Mouse (Mus musculus): ENCODE measurements around the gene Gm49396. TPM values are rescaled to one million over a fixed set of nuclear protein-coding genes. Genes with fewer than 3 reads are reported as not detected.

Gene Gm49396
- polyA plus RNA-seq, 1 experiment: 7.9 TPM

- Histone ChIP-seq H3K4me1 (ENCODE audit: control insufficient read depth, insufficient read depth, low read length) (peaks cover 12% of the 10 kb centered on the region), H3K4me3 (ENCODE audit: insufficient read depth, low read length) (no peak overlapping the region), H3K27ac (ENCODE audit: insufficient read depth, low read depth, low read length) (no peak overlapping the region)
- TF ChIP-seq CTCF (IDR thresholded peaks at IDR 0.05; ENCODE audit: low read depth, low read length) (no peak), POLR2A (IDR thresholded peaks at IDR 0.05; ENCODE audit: borderline replicate concordance, low read depth, low read length) (no peak)
Measured at GRCm38 (mm10) chr7:30585170-30585569, 22.0 kb downstream of the Gm49396 start.

- Histone ChIP-seq H3K4me1 (ENCODE audit: control insufficient read depth, insufficient read depth, low read length) (peaks cover 14% of the 10 kb centered on the region), H3K4me3 (ENCODE audit: insufficient read depth, low read length) (no peak overlapping the region)
- no peak for TF ChIP-seq CTCF (IDR thresholded peaks at IDR 0.05; ENCODE audit: low read depth, low read length)
- no peak for TF ChIP-seq POLR2A (IDR thresholded peaks at IDR 0.05; ENCODE audit: borderline replicate concordance, low read depth, low read length)
Measured at GRCm38 (mm10) chr7:30586455-30587020, 23.4 kb downstream of the Gm49396 start.

GRCm38 (mm10) chr7:30587842-30588667 is 24.9 kb downstream of the Gm49396 start:
- peaks cover 27% of the 10 kb centered on the region for H3K4me1 ChIP-seq (ENCODE audit: control insufficient read depth, insufficient read depth, low read length)
- H3K27ac ChIP-seq (ENCODE audit: insufficient read depth, low read depth, low read length): peak overlapping the region; percentile 70
- TF ChIP-seq POLR2A (IDR thresholded peaks at IDR 0.05; ENCODE audit: borderline replicate concordance, low read depth, low read length) (no peak), CTCF (IDR thresholded peaks at IDR 0.05; ENCODE audit: low read depth, low read length) (no peak)
- peak overlapping the region; percentile 87 for H3K4me3 ChIP-seq (ENCODE audit: insufficient read depth, low read length)

More at GRCm38 (mm10) chr7:30586455-30587020, 23.4 kb downstream of the Gm49396 start:
- H3K27ac ChIP-seq (ENCODE audit: insufficient read depth, low read depth, low read length): no peak overlapping the region

- TF ChIP-seq POLR2A (IDR thresholded peaks at IDR 0.05; ENCODE audit: borderline replicate concordance, low read depth, low read length) (0 out of 2 replicates have a peak, but pooled peaks have one; percentile 19), CTCF (IDR thresholded peaks at IDR 0.05; ENCODE audit: low read depth, low read length) (no peak)
- Histone ChIP-seq H3K4me1 (ENCODE audit: control insufficient read depth, insufficient read depth, low read length) (peaks cover 35% of the 10 kb centered on the region), H3K27ac (ENCODE audit: insufficient read depth, low read depth, low read length) (peak within 1 kb of the TSS; percentile 70), H3K4me3 (ENCODE audit: insufficient read depth, low read length) (peak within 1 kb of the TSS; percentile 88)
Measured at GRCm38 (mm10) chr7:30588676-30589434, 25.7 kb downstream of the Gm49396 start, which contains the start of gene Kmt2b. Kmt2b (minus strand) TSS chr7:30588726.

GRCm38 (mm10) chr7:30589435-30590301 is 26.5 kb downstream of the Gm49396 start:
- Histone ChIP-seq H3K27ac (ENCODE audit: insufficient read depth, low read depth, low read length) (peak overlapping the region; percentile 61), H3K4me3 (ENCODE audit: insufficient read depth, low read length) (peak overlapping the region; percentile 88), H3K4me1 (ENCODE audit: control insufficient read depth, insufficient read depth, low read length) (peaks cover 43% of the 10 kb centered on the region)
- TF ChIP-seq CTCF (IDR thresholded peaks at IDR 0.05; ENCODE audit: low read depth, low read length) (peak; percentile 93), POLR2A (IDR thresholded peaks at IDR 0.05; ENCODE audit: borderline replicate concordance, low read depth, low read length) (no peak)

GRCm38 (mm10) chr7:30590927-30591604 is 27.9 kb downstream of the Gm49396 start:
- no peak overlapping the region for H3K4me3 ChIP-seq (ENCODE audit: insufficient read depth, low read length)
- H3K27ac ChIP-seq (ENCODE audit: insufficient read depth, low read depth, low read length): no peak overlapping the region
- H3K4me1 ChIP-seq (ENCODE audit: control insufficient read depth, insufficient read depth, low read length): peaks cover 47% of the 10 kb centered on the region
- TF ChIP-seq POLR2A (IDR thresholded peaks at IDR 0.05; ENCODE audit: borderline replicate concordance, low read depth, low read length): no peak
- no peak for TF ChIP-seq CTCF (IDR thresholded peaks at IDR 0.05; ENCODE audit: low read depth, low read length)

GRCm38 (mm10) chr7:30591605-30591951 is 28.4 kb downstream of the Gm49396 start:
- no peak for TF ChIP-seq POLR2A (IDR thresholded peaks at IDR 0.05; ENCODE audit: borderline replicate concordance, low read depth, low read length)
- TF ChIP-seq CTCF (IDR thresholded peaks at IDR 0.05; ENCODE audit: low read depth, low read length): no peak
- Histone ChIP-seq H3K4me1 (ENCODE audit: control insufficient read depth, insufficient read depth, low read length) (peaks cover 47% of the 10 kb centered on the region), H3K4me3 (ENCODE audit: insufficient read depth, low read length) (no peak overlapping the region), H3K27ac (ENCODE audit: insufficient read depth, low read depth, low read length) (no peak overlapping the region)

GRCm38 (mm10) chr7:30592772-30593423 is 29.8 kb downstream of the Gm49396 start:
- H3K4me1 ChIP-seq (ENCODE audit: control insufficient read depth, insufficient read depth, low read length): peaks cover 39% of the 10 kb centered on the region
- TF ChIP-seq POLR2A (IDR thresholded peaks at IDR 0.05; ENCODE audit: borderline replicate concordance, low read depth, low read length) (no peak), CTCF (IDR thresholded peaks at IDR 0.05; ENCODE audit: low read depth, low read length) (no peak)
- no peak overlapping the region for H3K4me3 ChIP-seq (ENCODE audit: insufficient read depth, low read length)
- peak overlapping the region; percentile 30 for H3K27ac ChIP-seq (ENCODE audit: insufficient read depth, low read depth, low read length)
